Mouse (Mus musculus) bone marrow, adult 2 months (tissue): ENCODE data around the gene Nap1l4. TPM values are rescaled to one million over a fixed set of nuclear protein-coding genes. Genes with fewer than 3 reads are reported as not detected.

Experiments used
- H3K27ac ChIP-seq: fragments of 200-500 bp; 2 replicates; pipeline ENCODE4 v1.5.1; 2012; ENCODE audit warnings: low read depth, mild to moderate bottlenecking, control low read depth, inconsistent platforms, low read length; ENCODE audit not compliant: control insufficient read depth, poor library complexity, insufficient read depth
- H3K4me1 ChIP-seq: fragments of 200-500 bp; 2 replicates; pipeline ENCODE4 v1.6.1; 2011; ENCODE audit warnings: low read length; ENCODE audit not compliant: control insufficient read depth, insufficient read depth
- H3K4me3 ChIP-seq: fragments of 200-500 bp; replicated peaks from 2 replicates; pipeline ENCODE3; 2011; ENCODE audit warnings: mild to moderate bottlenecking, low read depth, low read length, control low read depth; ENCODE audit not compliant: control insufficient read depth
- CTCF ChIP-seq: fragments of 200-500 bp; IDR thresholded peaks from 2 replicates; pipeline ENCODE4 v1.5.1; 2011; ENCODE audit warnings: low read length, control low read depth; ENCODE audit not compliant: control insufficient read depth, insufficient read depth
- POLR2A ChIP-seq: fragments of 200-500 bp; IDR thresholded peaks from 2 replicates; pipeline ENCODE4 v1.6.1; 2011; ENCODE audit warnings: low read depth, mild to moderate bottlenecking, control low read depth, low read length, borderline replicate concordance; ENCODE audit not compliant: control insufficient read depth
- WGBS: fragments of 180-500 bp; shearing (Covaris S2); methylation state at CpG from one replicate; pipeline ENCODE4 v1.1.7; 2018; 5-methylcytosine and 5-hydroxymethylcytosine counted together
- polyA plus RNA-seq: library from polyadenylated mRNA; stranded (reverse); fragments of >200 nt; gene quantifications from 2 replicates; pipeline ENCODE4 v1.2.4, GENCODE M21; 2011; ENCODE audit warnings: low replicate concordance; ENCODE audit not compliant: missing spikeins, insufficient read depth, insufficient read length

The Nap1l4 gene
- polyA plus RNA-seq, 1 experiment = 143 TPM

DNA sequence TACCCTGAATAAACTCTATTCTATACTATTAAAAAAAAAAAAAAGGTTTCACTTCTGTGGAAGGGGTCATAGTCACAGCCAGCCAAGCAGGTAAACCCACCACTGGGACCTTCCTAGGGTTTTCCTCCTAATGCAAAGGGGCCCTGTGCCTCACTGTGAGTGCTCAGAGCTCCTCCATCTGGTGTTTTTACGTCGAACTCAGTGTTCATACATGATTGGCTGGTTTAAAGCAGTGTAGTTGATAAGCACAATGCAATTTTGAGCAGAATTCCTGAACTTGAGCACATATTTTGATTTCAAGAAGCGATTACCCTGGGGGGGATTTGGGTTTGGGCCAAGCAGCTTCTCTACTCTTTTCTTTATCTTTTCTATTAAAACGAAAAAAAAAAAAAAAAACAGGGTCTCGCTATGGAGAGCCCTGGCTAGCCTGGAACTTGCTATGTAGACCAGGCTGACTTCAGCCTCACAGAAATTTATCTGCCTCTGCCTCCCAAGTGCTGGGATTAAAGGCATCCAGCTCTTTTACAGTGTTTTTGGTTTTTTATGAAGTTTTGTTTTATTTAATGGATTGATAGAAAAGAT is 67.0 kb downstream of the Nap1l4 start:
- Histone ChIP-seq H3K27ac (no peak overlapping the region), H3K4me1 (no peaks in the 10 kb centered on the region), H3K4me3 (no peak overlapping the region)
- TF ChIP-seq POLR2A = no peak
- TF ChIP-seq CTCF = no peak
- 67% methylated on average over 5 of the region's 5 CpGs for WGBS

DNA sequence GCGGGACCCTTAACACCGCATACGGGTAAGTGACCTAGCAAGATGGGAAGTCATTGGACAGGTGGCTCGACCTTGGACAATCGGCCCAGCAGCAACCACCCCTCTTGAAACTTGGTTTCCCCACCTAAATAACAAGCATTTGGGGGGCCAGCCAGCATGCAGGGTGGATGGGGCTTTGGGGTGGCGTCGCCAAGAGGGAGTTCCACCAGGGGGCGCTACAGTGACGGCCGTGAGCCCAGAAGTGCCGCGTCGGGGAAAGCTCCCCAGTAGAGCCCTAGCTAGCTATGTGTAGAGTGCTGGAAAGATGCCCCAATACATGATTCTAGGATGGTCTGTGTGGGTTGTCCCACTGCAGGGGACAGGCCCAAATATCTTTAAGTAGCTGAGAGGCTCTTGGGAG is 68.4 kb downstream of the Nap1l4 start:
- no peak for TF ChIP-seq POLR2A
- TF ChIP-seq CTCF = peak; percentile 69; the same call in 1 of the 2 replicates
- H3K4me3 ChIP-seq = no peak overlapping the region
- H3K4me1 ChIP-seq = no peaks in the 10 kb centered on the region
- H3K27ac ChIP-seq = no peak overlapping the region
- 27% methylated on average over 13 of the region's 13 CpGs for WGBS

DNA sequence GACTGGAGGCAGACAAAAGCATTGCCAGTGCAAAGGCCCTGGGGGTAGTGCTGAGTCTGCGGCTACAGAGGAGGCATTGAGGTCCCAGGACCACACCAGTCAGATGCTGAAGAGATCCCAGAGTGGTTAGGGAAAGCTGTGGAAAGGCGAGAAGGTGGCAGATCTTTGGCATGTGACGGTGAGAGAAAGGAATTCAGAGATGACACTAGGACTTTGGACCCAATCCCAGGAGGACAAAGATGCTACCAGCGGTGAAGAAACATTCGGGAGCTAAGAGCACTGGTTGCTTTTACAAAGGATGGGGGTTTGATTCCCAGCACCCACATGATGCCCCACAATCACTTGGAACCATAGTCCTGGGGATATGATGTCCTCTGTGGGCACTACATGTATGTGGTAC is 71.1 kb downstream of the Nap1l4 start:
- Histone ChIP-seq H3K27ac (no peak overlapping the region), H3K4me3 (no peak overlapping the region), H3K4me1 (no peaks in the 10 kb centered on the region)
- WGBS = 78% methylated on average over 5 of the region's 5 CpGs
- TF ChIP-seq POLR2A = no peak
- no peak for TF ChIP-seq CTCF

DNA sequence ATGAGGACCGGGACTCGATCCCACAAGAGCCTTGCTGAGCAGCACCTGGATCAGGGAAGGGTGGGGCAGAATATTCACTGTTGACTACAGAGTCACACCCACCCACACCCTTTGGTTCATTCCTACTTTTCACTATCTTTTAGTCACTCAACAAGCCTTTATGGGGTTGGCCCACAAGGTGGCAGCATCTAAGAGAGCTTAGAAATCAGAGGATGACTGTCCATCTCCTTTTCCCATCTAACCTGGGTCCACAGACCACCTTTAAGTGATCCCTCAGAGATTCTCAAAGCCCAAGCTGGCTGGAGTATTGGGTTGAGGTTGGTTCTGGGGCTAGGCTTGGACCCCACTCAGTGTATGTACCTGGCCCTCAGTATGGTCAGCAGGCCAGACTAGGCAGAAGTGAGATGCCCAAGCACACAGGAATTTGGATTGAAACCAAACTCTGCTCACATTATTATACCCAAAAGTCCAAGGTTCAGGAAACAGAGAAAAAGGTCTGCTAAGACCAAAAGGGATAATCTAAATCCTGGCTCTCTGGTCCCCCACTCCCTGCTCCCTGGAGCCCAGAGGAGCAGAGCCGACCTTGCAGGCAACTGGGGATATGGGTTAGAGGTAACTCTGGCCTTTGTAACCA is 72.1 kb downstream of the Nap1l4 start:
- H3K27ac ChIP-seq = no peak overlapping the region
- no peaks in the 10 kb centered on the region for H3K4me1 ChIP-seq
- 81% methylated on average over 3 of the region's 3 CpGs for WGBS
- no peak for TF ChIP-seq CTCF
- no peak for TF ChIP-seq POLR2A
- H3K4me3 ChIP-seq = no peak overlapping the region

DNA sequence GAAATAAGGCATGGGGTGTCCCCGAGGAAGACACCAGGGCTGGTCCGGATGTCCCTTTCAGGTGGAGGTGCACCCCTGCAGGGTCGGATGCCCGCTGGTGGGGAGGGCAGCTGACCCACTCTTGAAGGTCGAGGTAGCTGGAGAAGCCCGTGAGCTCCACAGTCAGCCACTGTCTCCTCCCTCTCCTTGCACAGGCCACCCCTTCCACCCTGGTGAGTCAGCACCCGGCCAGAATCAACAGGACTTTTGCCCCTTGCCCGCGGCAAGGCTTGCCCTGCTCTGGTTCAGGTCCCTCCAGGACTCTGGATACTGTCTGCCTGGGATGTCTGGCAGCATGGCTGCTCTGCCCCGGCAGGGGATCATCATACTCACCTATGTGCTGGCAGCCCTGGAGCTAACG is 73.0 kb downstream of the Nap1l4 start:
- 40% methylated on average over 11 of the region's 11 CpGs for WGBS
- no peaks in the 10 kb centered on the region for H3K4me1 ChIP-seq
- no peak overlapping the region for H3K4me3 ChIP-seq
- no peak for TF ChIP-seq CTCF
- no peak for TF ChIP-seq POLR2A
- H3K27ac ChIP-seq = no peak overlapping the region

DNA sequence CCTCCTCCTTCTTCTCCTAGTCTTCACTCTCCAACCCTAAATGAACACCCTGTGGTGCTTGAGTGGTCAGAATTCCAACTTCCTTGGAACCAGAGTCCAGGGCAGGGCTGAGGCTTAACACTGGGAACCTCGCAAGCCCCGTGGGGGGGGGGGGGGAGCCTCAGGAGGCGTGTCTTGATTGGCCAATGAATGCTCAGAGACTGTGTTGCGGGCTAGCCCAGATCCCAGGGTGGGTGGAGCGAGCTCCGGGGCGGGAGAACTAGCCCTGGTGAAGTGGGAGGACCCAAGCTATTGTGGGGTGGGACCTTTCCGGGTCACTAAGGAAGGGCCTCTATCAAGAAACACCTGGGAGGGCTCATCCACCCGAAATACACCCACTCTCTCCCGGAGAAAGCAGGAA is 74.1 kb downstream of the Nap1l4 start:
- WGBS = 50% methylated on average over 10 of the region's 10 CpGs
- H3K27ac ChIP-seq = no peak overlapping the region
- no peaks in the 10 kb centered on the region for H3K4me1 ChIP-seq
- TF ChIP-seq CTCF (no peak), POLR2A (no peak)
- no peak overlapping the region for H3K4me3 ChIP-seq

DNA sequence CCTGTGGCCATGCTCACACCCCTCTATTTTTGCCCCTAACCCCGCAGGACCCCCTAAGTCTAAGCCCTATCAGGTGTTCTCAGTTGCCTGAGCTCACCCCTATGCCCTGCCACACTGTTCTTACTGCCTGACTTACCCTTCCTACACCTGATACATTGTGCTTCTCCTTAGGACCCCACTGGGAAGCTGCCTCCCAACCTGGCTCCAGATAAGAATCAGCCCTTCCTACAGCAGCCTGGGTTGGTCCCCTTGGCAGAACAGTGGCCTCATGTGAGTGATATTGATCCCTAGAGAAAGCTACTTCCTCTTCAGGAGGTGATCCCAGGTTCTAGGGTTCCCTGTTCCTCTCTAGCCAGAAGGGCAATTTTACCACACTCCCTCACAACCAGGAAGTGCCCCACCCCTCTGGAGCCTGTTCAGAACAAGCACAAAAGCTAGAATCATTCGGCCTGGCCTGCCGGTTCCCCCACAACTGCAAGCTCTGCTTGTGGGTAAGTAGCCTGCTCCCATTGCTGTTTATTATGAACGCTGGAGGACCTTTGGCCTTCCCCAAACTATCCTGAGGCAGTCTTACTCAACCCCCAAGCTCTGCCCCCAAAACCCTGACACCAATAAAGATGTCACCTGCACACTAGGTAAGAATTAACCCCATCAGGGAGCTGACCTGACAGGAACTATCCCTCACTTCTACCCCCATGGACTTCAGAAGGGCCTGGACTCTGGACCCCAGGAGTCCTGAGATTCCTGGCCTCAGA is 75.4 kb downstream of the Nap1l4 start, which contains the start of gene Slc22a18:
Gene Slc22a18, plus strand, starts transcription at position 390 of the 755 bp plus-strand sequence.
- TF ChIP-seq POLR2A = no peak
- no peak for TF ChIP-seq CTCF
- Histone ChIP-seq H3K4me1 (no peaks in the 10 kb centered on the region), H3K4me3 (no peak within 1 kb of the TSS), H3K27ac (no peak within 1 kb of the TSS)
- WGBS = 14% methylated on average over 4 of the region's 4 CpGs

DNA sequence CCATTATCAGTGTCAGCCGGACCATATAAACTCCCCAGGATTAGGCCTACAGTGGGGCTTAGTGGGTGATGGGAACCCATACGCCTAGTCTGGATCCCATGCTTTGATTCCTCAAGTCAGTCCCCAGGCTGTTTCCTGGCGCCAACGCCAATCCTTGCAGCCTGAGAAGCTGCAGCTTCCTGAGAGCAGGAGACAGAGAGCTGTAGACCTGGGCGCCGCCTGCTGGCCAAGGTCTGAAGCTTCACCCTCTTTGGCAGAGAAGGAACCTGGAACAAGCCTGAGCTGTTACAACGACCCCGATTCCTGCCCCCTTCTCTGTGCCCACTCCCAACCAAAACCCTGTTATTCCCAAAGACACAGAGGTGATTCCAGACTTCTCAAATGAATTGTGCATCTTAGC is 79.0 kb downstream of the Nap1l4 start:
- 11% methylated on average over 8 of the region's 8 CpGs for WGBS
- Histone ChIP-seq H3K4me1 (no peaks in the 10 kb centered on the region; the same call in 1 of the 2 replicates), H3K27ac (no peak overlapping the region), H3K4me3 (no peak overlapping the region)
- TF ChIP-seq POLR2A (no peak), CTCF (peak; percentile 85)
